Mouse (Mus musculus) layer of hippocampus, adult 18-20 months (tissue): Measurements from ENCODE around the gene Pank1. TPM values are rescaled to one million over a fixed set of nuclear protein-coding genes. Genes with fewer than 3 reads are reported as not detected.

Source experiments
- DNase-seq, 2 experiments: peaks; one replicate each; pipeline ENCODE4 v3.0.0; 2022; ENCODE audit warnings: low spot score in 2 of 2
- total RNA-seq, 2 experiments: library from RNA; stranded (reverse); gene quantifications; 2 replicates each; pipeline ENCODE4 v1.2.3; 2021

Gene Pank1
- total RNA-seq, 2 experiments from 2014 or later, result 19.2 to 19.7 TPM

DNA sequence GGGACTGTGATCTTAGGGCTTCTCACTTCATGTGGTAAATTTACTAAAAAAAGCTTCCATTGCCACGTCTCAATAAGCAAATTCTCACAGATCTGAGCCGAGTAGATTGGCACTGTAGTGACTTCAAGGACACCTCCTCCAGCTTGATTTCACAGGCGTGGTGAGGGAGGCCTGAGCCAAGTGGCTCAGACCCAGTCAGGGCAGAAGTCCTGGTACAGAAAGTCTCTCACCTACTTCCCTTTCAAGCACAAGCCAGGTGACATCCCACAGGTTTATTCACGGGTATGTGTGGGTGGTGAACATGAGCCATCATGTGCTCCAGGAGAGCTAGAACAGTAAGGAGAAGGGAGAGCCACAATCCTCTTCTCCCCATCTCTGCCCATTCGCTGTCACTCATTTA is 1.9 kb upstream of the Pank1 start:
- no peak for DNase-seq

DNA sequence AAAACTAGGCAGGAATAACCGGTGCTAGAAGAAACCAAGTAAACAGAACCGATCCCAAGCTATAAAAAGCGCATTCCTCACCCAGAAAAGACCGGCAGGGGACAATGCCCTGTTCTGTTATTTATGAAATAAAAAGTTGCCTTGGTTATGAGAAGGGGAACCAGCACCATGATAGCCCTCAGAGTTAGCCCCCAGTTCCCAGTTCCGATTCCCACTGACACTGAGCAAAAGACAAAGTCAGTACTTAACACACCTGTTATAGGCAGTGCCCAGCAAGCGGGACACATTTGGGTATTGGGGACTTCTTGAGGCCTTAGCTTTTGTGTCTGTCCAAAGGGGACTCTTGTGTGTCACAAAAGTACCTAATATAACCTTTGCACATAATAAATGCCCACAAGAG is 369 bp upstream of the Pank1 start:
- DNase-seq, result no peak

DNA sequence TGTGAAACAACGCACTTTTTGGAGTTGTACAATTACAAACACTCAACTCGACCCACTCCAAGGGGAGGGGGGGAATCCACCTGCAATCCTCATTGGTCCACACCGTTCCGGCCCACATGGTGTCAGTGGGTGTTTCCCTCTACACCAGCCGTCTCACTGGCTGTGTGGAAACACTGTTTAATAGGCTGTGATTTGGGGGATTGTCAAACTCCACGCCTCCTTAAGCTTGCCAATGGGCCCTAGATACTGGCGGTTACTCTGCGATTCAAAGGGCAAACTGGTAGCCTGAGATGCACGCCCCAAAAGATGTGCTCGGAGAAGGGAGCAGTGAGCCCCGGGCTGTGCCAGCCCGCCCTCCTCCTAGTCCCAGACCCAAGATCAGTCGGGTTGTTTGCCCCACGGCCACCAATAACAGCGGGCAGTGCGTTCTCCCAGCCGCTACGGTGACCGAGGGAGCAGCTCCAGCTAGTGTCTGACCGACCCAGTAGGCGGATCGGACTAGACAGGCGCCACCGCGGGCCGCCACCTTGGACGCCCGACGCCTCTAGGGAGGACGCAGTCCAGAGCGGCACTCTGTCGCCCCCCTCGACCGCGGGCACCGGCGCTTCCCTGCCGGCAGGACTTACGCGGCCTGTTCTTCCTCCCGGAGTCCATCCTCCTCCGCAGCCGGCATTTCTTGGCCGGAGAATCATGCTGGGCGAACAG is 1.2 kb downstream of the Pank1 start:
- peak; percentile 86 to 94 for DNase-seq

DNA sequence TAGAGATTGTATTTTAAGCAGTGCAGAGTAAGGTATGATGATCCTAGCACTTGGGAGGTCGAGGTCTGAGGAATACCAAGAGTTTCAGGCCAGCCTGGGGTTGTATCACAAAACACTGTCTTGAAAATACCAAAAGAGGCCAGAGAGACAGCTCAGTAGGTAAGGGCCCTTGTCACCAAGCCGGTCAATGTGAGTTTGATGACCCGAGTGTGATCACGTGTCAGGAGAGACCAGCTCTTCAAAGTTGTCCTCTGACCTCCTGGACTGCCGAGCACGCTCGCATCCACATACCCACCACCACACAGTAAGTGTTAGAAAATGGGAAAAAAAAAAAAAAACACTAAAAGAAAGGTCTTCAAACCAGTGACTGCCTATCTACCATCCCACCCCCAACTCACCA is 2.6 kb downstream of the Pank1 start:
- no peak for DNase-seq

DNA sequence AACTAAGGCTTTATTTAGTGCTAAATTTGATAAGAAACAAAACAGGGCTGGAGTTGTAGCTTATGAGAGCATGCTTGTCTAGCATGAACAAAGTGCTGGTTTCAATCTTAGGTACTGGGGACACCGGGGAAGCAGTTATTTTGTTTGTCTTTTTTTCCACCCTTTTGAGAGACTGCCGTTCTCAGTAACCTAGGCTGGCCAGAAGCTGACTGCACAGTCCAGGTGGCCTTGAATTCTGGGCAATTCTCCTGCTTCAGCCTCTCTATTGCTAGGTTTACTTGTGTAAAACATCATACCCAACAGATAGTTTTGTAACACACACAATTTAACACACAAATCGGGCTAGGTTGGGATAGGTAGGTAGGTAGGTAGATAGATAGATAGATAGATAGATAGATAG is 9.9 kb downstream of the Pank1 start:
- no peak for DNase-seq

DNA sequence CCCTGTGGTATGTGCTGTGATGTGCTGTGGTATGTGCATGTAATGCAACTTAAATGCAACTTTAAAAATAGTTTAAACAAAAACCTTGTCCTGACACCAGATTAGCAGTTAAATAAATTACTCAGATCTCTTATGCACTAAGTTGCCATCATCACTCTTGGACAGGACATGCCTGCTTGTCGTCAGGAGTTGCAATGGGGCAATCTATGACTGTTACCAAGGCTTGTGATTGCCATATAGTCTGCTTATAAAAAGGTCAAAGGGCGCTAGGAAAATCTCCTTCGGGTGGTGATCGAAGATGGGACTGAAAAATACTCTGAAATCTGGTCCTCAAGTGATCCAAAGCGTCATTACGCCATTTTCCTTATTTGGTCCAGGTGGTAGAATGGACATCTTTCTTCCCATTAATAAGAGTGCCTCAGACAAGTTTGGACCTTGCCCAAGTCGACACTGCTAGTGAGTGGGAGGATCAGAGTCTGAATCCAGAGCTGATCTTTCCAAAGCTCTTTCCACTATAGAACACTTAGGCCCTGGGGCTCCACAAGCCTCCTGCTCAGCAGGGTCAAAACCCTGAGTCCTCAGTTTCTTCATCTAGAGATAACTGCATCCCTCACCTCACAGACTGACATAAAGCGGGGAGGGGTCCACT is 11.0 kb downstream of the Pank1 start:
- no peak for DNase-seq

DNA sequence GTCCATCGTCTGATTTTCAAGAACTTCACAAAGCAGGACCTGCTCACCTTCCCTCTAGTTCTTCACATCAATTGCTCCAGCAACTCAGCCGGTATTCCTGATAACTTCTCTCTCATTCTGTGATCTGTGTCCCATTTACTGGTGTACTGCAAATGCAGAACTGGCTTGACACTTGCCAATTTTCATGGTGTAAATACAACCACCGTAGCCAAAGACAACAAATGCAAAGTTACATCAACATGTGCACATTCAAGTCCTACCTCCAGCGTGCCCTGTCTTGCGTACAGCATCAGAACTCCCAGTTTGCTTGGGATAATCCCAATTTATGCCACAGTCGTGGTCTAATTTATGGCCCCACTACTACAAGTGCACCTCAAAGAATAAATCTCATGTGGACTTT is 15.5 kb downstream of the Pank1 start:
- DNase-seq, result no peak

DNA sequence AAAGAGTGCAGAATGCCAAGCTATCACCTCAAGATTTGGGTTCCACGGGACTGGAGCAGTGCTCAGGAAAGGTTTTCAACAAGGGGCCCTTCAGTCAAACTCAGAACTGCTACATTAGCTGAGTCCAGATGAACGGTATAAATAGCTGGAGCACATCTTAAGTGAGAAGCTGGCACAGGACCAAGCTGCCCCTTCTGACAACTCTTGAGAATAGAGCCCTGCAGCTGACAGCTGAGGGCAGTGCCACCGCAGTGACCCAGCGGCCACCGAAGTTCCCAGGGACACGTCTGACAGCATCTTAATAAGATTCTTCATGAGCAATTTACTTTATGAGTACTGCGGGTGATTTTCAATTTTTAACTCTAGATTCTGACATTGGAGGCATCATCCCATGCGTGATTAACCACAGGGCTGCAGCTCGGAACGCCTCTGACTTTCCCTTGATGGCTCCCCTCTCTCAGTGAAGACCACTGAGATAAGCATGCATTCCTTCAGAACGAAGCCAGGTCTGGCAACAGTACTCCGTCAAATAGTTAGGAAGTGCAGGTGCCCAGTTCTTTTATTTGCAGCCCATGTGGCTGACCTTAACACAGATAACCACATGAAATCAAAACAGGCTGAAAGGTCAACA is 23.1 kb downstream of the Pank1 start:
- peak in 1 of 2 experiments; percentile 21 for DNase-seq

DNA sequence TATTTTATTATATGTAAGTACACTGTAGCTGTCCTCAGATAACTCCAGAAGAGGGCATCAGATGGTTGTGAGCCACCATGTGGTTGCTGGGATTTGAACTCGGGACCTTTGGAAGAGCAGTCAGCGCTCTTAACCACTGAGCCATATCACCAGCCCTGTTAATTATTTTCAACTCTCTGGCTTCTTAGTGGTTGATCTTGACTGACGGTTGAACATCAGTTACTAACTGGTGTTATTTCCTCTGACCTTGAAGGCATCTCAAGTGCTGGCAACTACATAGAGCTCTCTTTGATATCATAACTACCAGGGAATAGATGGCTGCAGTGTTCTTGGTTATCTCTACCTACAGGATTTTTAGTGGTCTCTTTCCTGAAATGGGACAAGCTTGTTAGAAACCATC is 28.1 kb downstream of the Pank1 start:
- no peak for DNase-seq

DNA sequence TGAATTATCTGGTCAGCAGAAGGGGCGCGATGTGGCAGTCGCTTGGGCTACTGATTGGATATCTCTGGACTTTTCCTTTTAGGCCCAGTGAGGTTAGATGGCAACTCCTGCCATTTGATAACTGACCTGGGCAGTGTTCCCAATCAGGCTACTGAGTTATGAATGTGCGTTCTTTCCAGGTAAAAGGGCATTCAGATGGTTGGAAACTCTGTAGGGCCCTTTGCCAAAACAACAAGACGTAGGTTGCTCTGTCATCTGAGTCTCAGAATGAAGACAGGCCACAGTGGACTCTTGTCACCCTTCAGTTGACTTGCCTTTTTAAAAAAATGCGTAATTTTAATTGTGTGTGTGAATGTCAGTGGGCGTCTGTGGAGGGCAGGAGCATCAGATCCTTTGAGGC is 29.8 kb downstream of the Pank1 start:
- no peak for DNase-seq

DNA sequence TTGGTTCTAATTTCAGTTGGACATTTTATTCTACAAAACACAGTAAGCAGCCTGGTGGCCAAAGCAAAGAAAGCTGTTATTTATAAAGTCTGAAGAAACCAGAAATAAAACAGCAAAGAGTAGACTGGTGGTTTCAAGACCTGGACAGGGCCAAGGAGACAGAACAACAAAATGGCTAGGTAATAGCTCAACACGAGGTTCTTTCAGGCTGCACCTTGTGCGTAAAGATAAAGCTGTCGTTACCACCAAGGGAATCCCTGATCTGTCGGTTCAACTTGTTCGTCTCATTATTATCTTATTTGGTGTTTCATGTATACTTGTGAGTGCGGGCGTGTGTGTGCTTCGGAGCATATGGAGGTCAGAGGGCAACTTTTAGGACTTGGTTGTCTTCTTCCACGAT is 31.1 kb downstream of the Pank1 start:
- DNase-seq, result no peak

DNA sequence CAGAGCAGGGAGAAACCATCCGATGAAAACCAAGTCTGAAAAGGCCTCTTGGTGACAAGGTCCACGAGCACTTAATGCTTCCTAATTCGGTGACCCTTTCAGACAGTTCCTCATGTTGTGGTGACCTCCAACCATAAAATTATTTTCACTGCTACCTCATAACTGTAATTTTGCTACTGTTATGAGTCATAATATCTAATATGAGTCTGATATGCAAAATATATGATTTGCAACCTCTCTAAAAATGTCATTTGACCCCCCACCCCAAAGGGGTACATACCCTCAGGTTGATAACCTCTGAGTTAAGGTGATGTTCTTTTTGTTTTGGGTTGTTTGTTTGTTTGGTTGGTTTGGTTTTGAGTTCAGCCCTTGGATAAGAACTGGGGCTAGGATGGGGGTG is 32.2 kb downstream of the Pank1 start:
- no peak for DNase-seq

DNA sequence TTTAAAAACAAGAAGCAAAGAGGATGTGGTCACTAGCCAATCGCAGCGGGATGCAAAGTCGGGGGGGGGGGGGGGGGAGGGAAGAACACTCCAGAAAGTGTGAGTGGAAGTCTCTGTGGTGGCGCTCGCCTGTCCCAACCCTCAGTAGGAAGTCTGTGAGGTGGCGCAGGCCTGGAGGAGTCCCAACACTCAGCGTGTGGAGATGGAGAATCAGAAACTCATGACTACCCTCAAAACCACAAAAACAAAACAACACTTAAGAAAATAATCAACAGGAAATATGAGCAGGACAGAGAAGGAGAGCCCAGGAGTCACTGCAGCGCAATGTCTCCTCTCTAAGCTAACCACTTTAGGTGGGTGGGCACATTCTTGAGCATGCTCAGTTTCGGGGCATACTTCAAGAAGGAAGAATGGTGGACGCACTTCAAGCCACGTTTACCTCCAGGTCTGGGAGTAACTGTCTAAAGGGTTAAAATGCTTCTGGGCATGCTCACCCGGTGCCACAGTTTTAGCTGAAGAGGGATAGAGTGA is 32.7 kb downstream of the Pank1 start:
- DNase-seq, result no peak

DNA sequence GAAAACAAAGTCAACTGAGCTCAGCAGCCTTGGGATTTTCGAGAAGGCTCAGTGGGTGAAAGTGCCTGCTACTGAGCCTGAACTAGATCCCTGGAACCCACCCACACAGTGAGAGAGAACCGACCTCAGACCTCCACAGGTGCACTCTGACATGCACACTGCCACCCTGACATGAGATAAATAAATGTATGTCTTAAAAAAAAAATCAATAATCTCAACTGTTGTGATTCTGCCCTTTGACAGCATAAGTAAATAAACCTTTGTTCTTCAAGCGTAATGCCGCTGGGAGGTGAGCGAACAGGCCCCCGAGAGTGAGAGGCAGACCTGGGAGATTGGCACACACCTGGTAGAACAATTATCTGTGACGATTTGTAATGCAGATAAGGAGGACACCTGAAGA is 33.2 kb downstream of the Pank1 start:
- DNase-seq, result no peak

DNA sequence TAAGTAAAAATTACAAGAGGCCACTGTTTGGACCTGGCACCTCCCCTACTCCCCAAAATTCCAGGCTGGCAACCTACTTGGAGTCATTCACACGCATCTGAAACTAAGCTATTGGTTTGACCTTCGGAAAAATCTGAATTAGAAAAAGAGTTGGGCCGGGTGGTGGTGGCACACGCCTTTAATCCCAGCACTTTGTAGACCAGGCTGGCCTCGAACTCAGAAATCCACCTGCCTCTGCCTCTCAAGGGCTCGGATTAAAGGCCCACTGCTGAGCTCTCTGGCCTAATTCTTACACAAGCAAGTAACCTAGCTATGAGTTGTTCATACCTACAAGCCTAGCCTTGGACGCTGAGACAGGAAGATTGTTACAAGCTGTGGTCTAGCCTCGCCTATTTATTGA is 33.9 kb downstream of the Pank1 start:
- DNase-seq, result no peak

DNA sequence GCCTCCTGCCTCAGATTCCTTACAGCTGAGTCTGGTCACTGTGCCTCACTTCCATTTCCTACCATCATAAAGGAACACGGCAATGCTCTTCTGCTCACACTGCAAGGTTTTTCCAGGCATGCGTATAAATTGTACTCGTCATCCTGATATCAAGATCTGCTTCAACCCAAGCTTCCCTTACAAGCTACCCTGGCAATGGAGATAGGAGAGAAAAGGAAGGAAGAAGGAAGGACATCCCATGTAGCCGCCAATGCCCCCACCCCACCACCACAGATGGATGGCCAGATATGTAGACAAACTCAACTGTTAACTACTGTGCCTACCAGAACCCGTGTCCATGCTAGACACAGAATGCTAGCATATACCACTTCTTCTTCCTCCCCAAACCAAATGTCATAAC is 34.5 kb downstream of the Pank1 start:
- no peak for DNase-seq

DNA sequence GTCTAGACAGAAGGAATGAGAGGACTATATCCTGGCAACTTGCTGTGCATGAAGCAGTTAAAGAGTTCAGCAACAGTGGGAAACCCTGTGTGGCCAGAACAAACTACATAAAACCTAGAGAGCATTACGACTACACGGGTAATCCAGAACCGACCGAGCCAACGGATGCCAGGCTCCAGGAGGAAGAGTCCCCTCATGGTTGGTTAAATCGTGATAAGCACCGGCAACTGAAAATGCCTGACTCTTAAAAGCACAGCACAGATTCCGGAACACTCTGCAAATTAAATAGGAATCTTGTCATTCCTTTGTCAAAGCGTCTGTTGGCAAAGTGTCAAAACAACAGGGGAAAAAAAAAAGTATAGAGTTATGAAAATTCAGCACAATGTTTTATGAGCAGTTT is 35.2 kb downstream of the Pank1 start:
- DNase-seq, result peak in 1 of 2 experiments; percentile 39

DNA sequence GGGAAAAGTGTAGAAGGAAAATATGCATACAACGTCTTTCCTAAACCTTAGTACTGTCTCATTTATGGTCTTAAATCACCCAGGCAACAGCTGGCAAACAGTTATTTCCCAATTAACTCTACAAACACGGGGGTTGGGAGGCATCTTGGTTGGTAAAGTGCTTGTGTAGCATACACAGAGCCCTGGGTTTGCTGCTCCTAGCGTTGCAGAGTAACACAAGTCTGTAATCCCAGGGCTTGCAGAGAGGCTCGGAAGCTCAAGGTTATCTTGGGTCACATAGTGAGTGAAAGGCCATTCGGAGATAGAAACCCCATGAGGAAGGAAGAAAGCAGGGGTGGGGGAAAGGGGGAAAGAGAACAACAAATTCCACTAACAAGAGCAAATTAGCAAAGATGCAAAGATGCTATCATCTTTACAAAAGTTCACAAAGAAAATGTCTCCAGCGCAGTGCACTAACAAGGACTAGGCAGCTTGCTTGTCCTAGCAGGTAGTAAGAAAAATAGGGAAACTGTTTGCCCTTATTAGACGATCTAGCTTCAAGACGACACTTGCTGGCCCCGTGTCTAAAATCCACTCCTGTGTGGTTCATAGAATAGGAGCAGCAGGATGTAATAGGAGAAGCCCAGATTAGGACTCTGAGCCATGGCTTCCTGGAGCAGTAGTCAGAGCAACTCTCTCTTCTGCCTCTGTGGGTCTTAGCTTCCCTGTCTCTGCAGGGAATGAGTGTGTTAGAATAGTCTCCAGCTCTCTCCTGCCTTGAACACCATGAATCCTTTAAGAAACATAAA is 37.3 kb downstream of the Pank1 start:
- DNase-seq, result no peak

DNA sequence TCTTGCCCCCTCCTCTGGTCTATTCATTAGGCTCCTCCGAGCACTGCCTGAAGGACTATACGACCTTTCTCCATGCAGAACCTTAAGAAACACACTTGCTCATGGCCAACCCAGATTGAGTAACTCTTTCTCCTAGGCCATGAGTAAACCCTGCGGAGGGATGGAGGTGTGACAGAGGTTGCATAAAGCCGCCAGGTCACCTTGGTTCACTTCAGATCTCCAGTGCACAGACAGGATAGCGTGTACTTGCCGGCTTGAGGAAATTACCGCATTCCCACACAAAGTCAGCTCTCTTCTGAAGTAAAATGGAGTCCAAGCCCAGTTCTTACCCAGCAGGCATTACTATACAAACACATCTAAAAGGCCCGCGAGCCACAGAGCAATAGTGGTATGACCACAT is 40.6 kb downstream of the Pank1 start:
- no peak for DNase-seq

DNA sequence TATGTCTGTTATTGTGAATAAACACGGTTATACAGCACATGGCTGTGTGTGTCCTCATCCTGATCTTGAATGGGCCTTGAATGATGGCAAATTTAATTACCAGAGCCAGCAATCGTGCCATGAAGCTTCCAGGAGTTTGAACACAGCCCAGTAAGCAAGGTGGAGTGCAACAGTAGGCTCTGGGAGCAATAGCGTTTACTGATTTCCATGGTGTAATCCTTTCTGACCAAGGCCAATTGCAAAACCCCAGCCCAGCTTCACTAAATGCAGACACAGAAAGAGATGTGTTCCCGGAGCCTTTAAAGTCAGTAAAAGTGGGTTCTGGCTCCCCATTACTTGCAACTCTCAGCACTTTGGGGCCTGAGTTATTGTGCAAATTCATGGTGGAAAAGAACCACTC is 47.6 kb downstream of the Pank1 start:
- no peak for DNase-seq

DNA sequence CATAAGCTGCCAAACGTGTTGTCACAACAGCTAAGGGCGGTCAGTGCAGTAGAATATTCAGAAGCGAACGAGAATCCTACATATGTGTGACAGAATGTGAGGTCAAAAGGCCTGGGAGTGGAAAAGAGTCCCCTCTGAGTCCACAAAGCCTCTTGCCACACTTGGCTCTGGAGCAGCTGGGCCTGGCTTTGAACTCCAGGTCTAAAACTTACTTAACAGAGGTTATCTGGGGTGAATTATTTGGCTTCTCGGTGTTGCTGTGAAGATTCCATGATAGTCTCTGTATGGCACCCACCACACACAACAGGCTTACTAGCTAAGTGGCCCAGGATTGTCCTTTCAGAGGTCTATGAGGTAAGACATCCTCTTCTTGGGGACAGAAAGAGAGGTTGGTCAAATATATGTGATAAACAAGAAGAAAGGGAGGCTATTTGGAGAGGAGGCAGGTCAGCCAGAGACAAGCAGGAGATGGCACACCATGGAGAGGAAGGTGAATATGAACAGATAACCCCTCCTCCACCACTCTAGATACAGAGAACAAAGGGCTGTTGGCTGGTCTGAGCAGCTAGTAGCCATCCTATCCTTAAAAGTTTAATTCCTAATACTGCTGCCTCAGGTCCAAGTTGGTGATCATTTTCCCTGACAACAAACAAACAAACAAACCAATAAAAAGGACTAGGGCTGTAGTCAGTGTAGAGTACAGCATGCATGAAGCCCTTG is 51.2 kb downstream of the Pank1 start:
- DNase-seq, result no peak
